Mouse (Mus musculus) small intestine, adult 2 months (tissue): ENCODE data around the gene Snx7. TPM values are rescaled to one million over a fixed set of nuclear protein-coding genes. Genes with fewer than 3 reads are reported as not detected.
A peak's percentile ranks its signal among the peaks of the same experiment; 100 is the strongest.

Experiments used
- H3K27ac ChIP-seq: fragments of 200-500 bp; 2 replicates; pipeline ENCODE4 v1.5.1; 2012; ENCODE audit warnings: low read depth, low read length, control low read depth, inconsistent platforms; ENCODE audit not compliant: insufficient read depth
- H3K27me3 ChIP-seq: fragments of 200-500 bp; 2 replicates; pipeline ENCODE4 v1.6.1; 2012; ENCODE audit warnings: mild to moderate bottlenecking, moderate library complexity, low read length, inconsistent platforms; ENCODE audit not compliant: control insufficient read depth, insufficient read depth
- H3K36me3 ChIP-seq: fragments of 200-500 bp; 2 replicates; pipeline ENCODE4 v1.6.1; 2012; ENCODE audit warnings: mild to moderate bottlenecking, low read length, control low read depth, inconsistent platforms; ENCODE audit not compliant: control insufficient read depth, insufficient read depth
- H3K4me1 ChIP-seq: fragments of 200-500 bp; 2 replicates; pipeline ENCODE4 v1.6.1; 2012; ENCODE audit warnings: low read length, inconsistent platforms, mixed read lengths; ENCODE audit not compliant: control insufficient read depth, insufficient read depth, insufficient read length
- H3K4me3 ChIP-seq: fragments of 200-500 bp; 2 replicates; pipeline ENCODE4 v1.5.1; 2012; ENCODE audit warnings: low read depth, mild to moderate bottlenecking, control low read depth, inconsistent platforms, low read length, moderate library complexity
- CTCF ChIP-seq: fragments of 200-500 bp; IDR thresholded peaks from 2 replicates; pipeline ENCODE4 v1.5.1; 2012; ENCODE audit warnings: low read depth, mild to moderate bottlenecking, control low read depth, inconsistent platforms, low read length, moderate library complexity, mixed read lengths; ENCODE audit not compliant: insufficient replicate concordance, insufficient read length; ENCODE audit errors: extremely low read depth
- POLR2A ChIP-seq: fragments of 200-500 bp; IDR thresholded peaks from 2 replicates; pipeline ENCODE4 v1.6.1; 2012; ENCODE audit warnings: low read depth, mild to moderate bottlenecking, control low read depth, inconsistent platforms, low read length, moderate library complexity
- WGBS: fragments of 180-500 bp; shearing (Covaris S2); methylation state at CpG from one replicate; pipeline ENCODE4 v1.1.7; 2018; 5-methylcytosine and 5-hydroxymethylcytosine counted together
- polyA plus RNA-seq: library from polyadenylated mRNA; depleted of rRNA; stranded (reverse); fragments of >200 nt; gene quantifications from 2 replicates; pipeline ENCODE4 v1.2.3, GENCODE M21; 2012

Snx7 gene
- polyA plus RNA-seq, 1 experiment: 50.6 TPM

- Histone ChIP-seq H3K4me1 (peaks cover 15% of the 10 kb centered on the region), H3K4me3 (no peak overlapping the region; the same call in 1 of the 2 replicates), H3K36me3 (no peaks in the 10 kb centered on the region), H3K27me3 (no peaks in the 10 kb centered on the region), H3K27ac (peak overlapping the region; percentile 78)
- TF ChIP-seq CTCF (no peak), POLR2A (no peak)
- WGBS: 17% methylated on average over 12 of the region's 12 CpGs
These were observed 1.9 kb downstream of the Snx7 start for GRCm38 (mm10) chr3:117866696-117867407.

GRCm38 (mm10) chr3:117865621-117866020 is 3.1 kb downstream of the Snx7 start:
- Histone ChIP-seq H3K27me3 (no peaks in the 10 kb centered on the region), H3K36me3 (peaks cover 1% of the 10 kb centered on the region; the same call in 1 of the 2 replicates), H3K27ac (peak overlapping the region; percentile 64), H3K4me1 (peaks cover 15% of the 10 kb centered on the region), H3K4me3 (no peak overlapping the region)
- TF ChIP-seq CTCF: no peak
- TF ChIP-seq POLR2A: no peak

GRCm38 (mm10) chr3:117862951-117863350 is 5.8 kb downstream of the Snx7 start:
- TF ChIP-seq POLR2A: no peak
- Histone ChIP-seq H3K4me3 (no peak overlapping the region), H3K4me1 (peaks cover 14% of the 10 kb centered on the region), H3K27ac (no peak overlapping the region), H3K27me3 (no peaks in the 10 kb centered on the region), H3K36me3 (peaks cover 4% of the 10 kb centered on the region; the same call in 1 of the 2 replicates)
- WGBS: 52% methylated on average over 2 of the region's 2 CpGs

- TF ChIP-seq POLR2A (no peak), CTCF (no peak)
- H3K36me3 ChIP-seq: peaks cover 4% of the 10 kb centered on the region; the same call in 1 of the 2 replicates
- H3K27me3 ChIP-seq: no peaks in the 10 kb centered on the region
- WGBS: 25% methylated on average over 6 of the region's 6 CpGs
- H3K4me1 ChIP-seq: peaks cover 10% of the 10 kb centered on the region
- 0 out of 2 replicates have a peak overlapping the region, but pooled peaks have one; percentile 9 for H3K27ac ChIP-seq
- no peak overlapping the region for H3K4me3 ChIP-seq
These were observed 6.7 kb downstream of the Snx7 start for GRCm38 (mm10) chr3:117861977-117862434.

- H3K27me3 ChIP-seq: no peaks in the 10 kb centered on the region
- TF ChIP-seq CTCF (no peak), POLR2A (no peak)
- peaks cover 7% of the 10 kb centered on the region; the same call in 1 of the 2 replicates for H3K4me1 ChIP-seq
- 71% methylated on average over 3 of the region's 3 CpGs for WGBS
- H3K4me3 ChIP-seq: no peak overlapping the region
- peaks cover 4% of the 10 kb centered on the region; the same call in 1 of the 2 replicates for H3K36me3 ChIP-seq
- H3K27ac ChIP-seq: no peak overlapping the region
These were observed 9.7 kb downstream of the Snx7 start for GRCm38 (mm10) chr3:117858996-117859395.

- Histone ChIP-seq H3K4me1 (no peaks in the 10 kb centered on the region), H3K36me3 (no peaks in the 10 kb centered on the region), H3K4me3 (no peak overlapping the region), H3K27me3 (no peaks in the 10 kb centered on the region), H3K27ac (no peak overlapping the region)
- WGBS: 80% methylated on average over 3 of the region's 3 CpGs
- no peak for TF ChIP-seq CTCF
- no peak for TF ChIP-seq POLR2A
These were observed 15.0 kb downstream of the Snx7 start for GRCm38 (mm10) chr3:117853729-117854128.

GRCm38 (mm10) chr3:117852054-117852361 is 16.7 kb downstream of the Snx7 start:
- 93% methylated on average over 3 of the region's 3 CpGs for WGBS
- Histone ChIP-seq H3K4me3 (no peak overlapping the region), H3K36me3 (no peaks in the 10 kb centered on the region), H3K27me3 (no peaks in the 10 kb centered on the region), H3K27ac (no peak overlapping the region), H3K4me1 (no peaks in the 10 kb centered on the region)
- TF ChIP-seq POLR2A: no peak
- no peak for TF ChIP-seq CTCF
